Mouse (Mus musculus): ENCODE results near the gene Cbl. TPM values are rescaled to one million over a fixed set of nuclear protein-coding genes. Genes with fewer than 3 reads are reported as not detected.
A peak's percentile ranks its signal among the peaks of the same experiment; 100 is the strongest.

Gene Cbl
- polyA plus RNA-seq, 1 experiment from 2014 or later, result 10.4 TPM

DNA sequence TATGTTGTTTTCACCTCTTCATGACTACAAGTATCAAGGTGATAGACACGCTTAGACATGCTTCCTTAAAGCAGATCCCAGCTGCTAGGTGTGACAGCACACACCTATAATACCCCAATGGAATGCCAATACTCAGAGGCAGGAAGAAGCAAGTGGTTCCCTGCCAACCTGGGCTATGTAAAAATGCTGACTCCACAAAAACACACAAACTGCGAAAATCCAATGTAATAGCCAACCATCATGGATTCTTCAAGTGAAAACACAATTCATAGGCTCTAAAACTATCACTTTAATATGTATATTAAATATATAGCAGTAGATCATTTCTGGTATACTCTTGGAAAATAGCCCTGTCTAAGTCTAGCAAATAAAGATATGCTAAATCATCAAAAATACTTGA lies 26.0 kb downstream of the Cbl start:
- Histone ChIP-seq H3K27me3 (replicated peaks) (no peaks in the 10 kb centered on the region), H3K9me3 (no peaks in the 10 kb centered on the region), H3K9ac (no peak overlapping the region), H3K4me3 (no peak overlapping the region), H3K4me1 (no peaks in the 10 kb centered on the region), H3K4me2 (no peak overlapping the region), H3K27ac (replicated peaks) (no peak overlapping the region), H3K36me3 (peaks cover 22% of the 10 kb centered on the region)
- no peak for ATAC-seq (ENCODE audit: extremely low read depth, insufficient number of reproducible peaks, low FRiP score, low TSS enrichment)
- WGBS, result 89% methylated on average over 2 of the region's 2 CpGs

DNA sequence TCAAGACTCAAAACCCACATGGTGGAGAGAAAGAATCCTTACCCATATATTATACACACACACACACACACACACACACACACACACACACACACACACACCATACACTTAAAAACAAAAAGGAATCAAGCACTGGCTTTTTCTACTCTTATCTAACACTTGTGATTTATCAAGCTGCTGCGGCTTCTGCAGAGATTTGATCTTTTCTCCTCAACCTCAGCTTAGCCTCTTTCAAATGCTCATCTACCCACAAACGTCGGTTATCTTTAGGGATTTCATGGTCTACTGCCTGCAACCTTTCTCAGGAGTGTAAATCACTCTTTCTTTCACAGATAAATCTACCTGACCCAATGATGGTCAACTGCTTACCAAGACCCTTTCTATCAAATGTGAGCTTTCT lies 33.4 kb downstream of the Cbl start:
- Histone ChIP-seq H3K4me1 (no peaks in the 10 kb centered on the region), H3K9me3 (no peaks in the 10 kb centered on the region), H3K27me3 (replicated peaks) (no peaks in the 10 kb centered on the region), H3K9ac (no peak overlapping the region), H3K36me3 (peaks cover 47% of the 10 kb centered on the region), H3K4me3 (no peak overlapping the region), H3K4me2 (no peak overlapping the region), H3K27ac (replicated peaks) (no peak overlapping the region)
- no peak for ATAC-seq (ENCODE audit: extremely low read depth, insufficient number of reproducible peaks, low FRiP score, low TSS enrichment)
- 59% methylated on average over 3 of the region's 3 CpGs for WGBS

DNA sequence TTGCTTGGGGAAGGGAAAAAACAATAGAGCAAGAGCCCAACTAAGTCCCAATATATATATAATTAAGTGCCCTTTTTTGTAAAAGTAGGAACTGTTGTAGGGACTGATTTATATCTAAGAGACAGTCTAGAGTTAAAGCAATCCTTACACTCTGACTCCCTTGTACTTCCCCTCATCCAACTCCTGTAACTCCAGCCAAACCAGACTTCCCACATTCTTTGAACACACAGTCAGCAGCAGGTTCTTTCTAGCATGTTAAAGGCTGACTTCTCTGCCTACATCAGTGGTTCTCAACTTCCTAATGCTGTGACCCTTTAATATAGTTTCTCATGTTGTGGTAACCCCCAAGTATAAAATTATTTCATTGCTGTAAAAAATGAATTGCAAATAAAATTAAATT lies 34.3 kb downstream of the Cbl start:
- H3K27ac ChIP-seq (replicated peaks), result no peak overlapping the region
- H3K4me3 ChIP-seq, result no peak overlapping the region
- no peak for ATAC-seq (ENCODE audit: extremely low read depth, insufficient number of reproducible peaks, low FRiP score, low TSS enrichment)
- H3K9me3 ChIP-seq, result no peaks in the 10 kb centered on the region
- H3K4me2 ChIP-seq, result no peak overlapping the region
- H3K27me3 ChIP-seq (replicated peaks), result no peaks in the 10 kb centered on the region
- H3K9ac ChIP-seq, result no peak overlapping the region
- H3K36me3 ChIP-seq, result peaks cover 46% of the 10 kb centered on the region
- peaks cover 2% of the 10 kb centered on the region for H3K4me1 ChIP-seq

DNA sequence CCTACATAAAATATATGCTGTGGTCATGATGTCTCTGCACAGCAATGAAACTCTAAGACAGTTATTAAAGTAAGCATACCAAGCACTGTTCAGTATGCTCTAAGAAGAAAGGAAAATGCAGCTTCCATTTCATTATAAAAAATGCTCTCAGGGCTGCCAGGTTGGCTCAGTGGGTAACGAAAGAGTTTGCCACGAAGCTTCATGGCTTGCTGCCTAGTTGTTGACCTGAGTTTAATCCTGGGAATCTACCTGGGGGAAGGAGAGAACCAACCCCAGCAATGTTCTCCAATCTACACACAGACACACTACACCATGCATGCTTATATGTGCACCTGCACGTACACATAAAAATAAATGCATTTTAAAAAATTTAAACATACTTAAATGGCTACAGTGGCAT lies 34.7 kb downstream of the Cbl start:
- Histone ChIP-seq H3K4me2 (no peak overlapping the region), H3K9ac (no peak overlapping the region), H3K36me3 (peaks cover 48% of the 10 kb centered on the region), H3K9me3 (no peaks in the 10 kb centered on the region), H3K4me3 (no peak overlapping the region), H3K4me1 (peaks cover 6% of the 10 kb centered on the region), H3K27ac (replicated peaks) (no peak overlapping the region), H3K27me3 (replicated peaks) (no peaks in the 10 kb centered on the region)
- 90% methylated on average over 3 of the region's 3 CpGs for whole genome bisulfite sequencing
- ATAC-seq (ENCODE audit: extremely low read depth, insufficient number of reproducible peaks, low FRiP score, low TSS enrichment), result no peak

DNA sequence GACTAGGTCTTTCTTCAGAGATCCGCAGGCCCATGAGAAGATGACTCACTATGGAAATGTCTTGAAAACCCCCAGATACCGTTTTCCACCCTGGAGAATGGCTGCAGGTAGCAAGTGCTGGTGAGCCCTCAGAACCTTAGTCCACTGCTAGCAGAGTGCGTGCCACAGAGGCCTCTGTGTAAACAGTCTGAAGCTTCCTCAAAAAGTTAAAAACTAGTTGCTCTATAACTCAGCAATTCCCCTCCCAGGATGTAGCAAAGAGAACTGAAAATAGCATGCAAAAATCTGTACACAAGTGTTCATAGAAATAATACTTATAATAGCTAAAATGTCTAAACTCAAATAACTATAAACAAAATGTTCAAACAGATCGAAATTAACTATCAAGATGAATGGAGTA lies 37.5 kb downstream of the Cbl start:
- Histone ChIP-seq H3K4me2 (no peak overlapping the region), H3K27ac (replicated peaks) (no peak overlapping the region)

DNA sequence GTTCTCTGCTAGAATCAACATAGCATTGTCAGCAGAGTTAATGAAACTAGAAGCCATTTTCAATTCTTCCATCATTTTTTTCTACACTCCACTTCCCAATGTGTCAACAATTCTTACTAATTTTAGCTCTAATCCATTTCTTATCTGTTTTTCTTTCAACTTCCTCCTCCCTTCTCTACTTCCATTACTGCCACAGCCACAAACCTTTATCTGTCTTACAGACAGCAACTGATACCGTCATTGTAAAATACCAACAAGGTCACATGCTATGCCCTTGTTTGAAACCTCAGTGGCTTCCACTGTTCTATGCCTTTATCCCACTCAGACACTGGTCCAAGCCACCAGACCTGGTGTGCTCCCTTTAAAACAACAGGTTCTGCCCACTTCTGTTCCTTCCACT lies 39.8 kb downstream of the Cbl start:
- Histone ChIP-seq H3K4me3 (no peak overlapping the region), H3K9me3 (no peaks in the 10 kb centered on the region), H3K36me3 (peaks cover 25% of the 10 kb centered on the region), H3K27ac (replicated peaks) (peak overlapping the region; percentile 71), H3K4me2 (peak overlapping the region; percentile 28), H3K9ac (0 out of 2 replicates have a peak overlapping the region, but pooled peaks have one; percentile 2), H3K4me1 (peaks cover 18% of the 10 kb centered on the region), H3K27me3 (replicated peaks) (no peaks in the 10 kb centered on the region)
- ATAC-seq (ENCODE audit: extremely low read depth, insufficient number of reproducible peaks, low FRiP score, low TSS enrichment), result no peak
- 10% methylated on average over 1 of the region's 1 CpGs for WGBS

More for the DNA sequence above, 37.5 kb downstream of the Cbl start:
- Histone ChIP-seq H3K4me1 (peaks cover 18% of the 10 kb centered on the region), H3K4me3 (no peak overlapping the region), H3K27me3 (replicated peaks) (no peaks in the 10 kb centered on the region), H3K9ac (no peak overlapping the region), H3K36me3 (peaks cover 45% of the 10 kb centered on the region), H3K9me3 (no peaks in the 10 kb centered on the region)
- no peak for ATAC-seq (ENCODE audit: extremely low read depth, insufficient number of reproducible peaks, low FRiP score, low TSS enrichment)
- WGBS, result 84% methylated on average over 4 of the region's 4 CpGs

DNA sequence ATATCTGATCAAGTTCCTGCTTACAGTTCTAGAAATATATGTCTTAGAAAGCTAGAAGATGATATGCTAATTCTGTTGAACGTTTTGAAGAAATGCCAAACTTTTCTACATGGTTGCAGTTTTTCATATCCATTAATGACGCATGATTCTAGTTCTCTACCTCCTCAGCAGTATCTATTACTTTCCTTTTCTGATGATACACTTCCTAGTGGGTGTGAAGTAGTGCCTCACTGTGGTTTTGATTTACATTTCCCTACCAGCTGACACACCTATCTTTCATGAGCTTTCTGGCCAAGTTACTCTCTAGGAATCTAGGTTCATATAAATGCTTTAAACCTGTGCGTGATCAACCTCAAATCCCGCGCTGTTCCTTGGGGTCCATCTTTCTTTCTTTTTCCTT lies 41.1 kb downstream of the Cbl start:
- Histone ChIP-seq H3K27me3 (replicated peaks) (no peaks in the 10 kb centered on the region), H3K9me3 (no peaks in the 10 kb centered on the region), H3K4me3 (no peak overlapping the region), H3K9ac (no peak overlapping the region), H3K36me3 (peaks cover 14% of the 10 kb centered on the region), H3K4me2 (no peak overlapping the region), H3K27ac (replicated peaks) (no peak overlapping the region), H3K4me1 (peaks cover 26% of the 10 kb centered on the region)
- no peak for ATAC-seq (ENCODE audit: extremely low read depth, insufficient number of reproducible peaks, low FRiP score, low TSS enrichment)
- WGBS, result 93% methylated on average over 5 of the region's 5 CpGs

DNA sequence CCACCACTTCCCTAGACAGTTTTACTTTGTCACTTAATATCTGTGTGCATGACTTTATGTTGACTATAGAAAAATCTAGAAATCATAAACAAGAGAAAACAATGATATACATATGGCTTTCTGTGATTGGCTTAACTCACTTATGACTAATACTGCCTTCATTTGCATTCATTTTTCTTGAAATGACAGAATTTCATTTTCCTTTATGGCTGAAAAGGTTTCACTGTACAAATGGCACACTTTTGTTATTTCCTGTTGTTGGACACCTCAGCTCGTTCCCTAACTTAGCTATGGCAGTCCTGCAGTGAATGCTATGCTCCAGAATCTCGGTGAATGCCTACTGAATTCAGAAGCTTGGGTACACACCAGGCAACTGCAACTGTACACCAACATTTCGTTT lies 41.5 kb downstream of the Cbl start:
- Histone ChIP-seq H3K9ac (no peak overlapping the region), H3K27ac (replicated peaks) (no peak overlapping the region), H3K4me1 (peaks cover 31% of the 10 kb centered on the region), H3K4me3 (no peak overlapping the region), H3K27me3 (replicated peaks) (no peaks in the 10 kb centered on the region), H3K9me3 (no peaks in the 10 kb centered on the region), H3K4me2 (no peak overlapping the region), H3K36me3 (peaks cover 9% of the 10 kb centered on the region)
- ATAC-seq (ENCODE audit: extremely low read depth, insufficient number of reproducible peaks, low FRiP score, low TSS enrichment), result no peak
- 67% methylated on average over 3 of the region's 3 CpGs for WGBS

DNA sequence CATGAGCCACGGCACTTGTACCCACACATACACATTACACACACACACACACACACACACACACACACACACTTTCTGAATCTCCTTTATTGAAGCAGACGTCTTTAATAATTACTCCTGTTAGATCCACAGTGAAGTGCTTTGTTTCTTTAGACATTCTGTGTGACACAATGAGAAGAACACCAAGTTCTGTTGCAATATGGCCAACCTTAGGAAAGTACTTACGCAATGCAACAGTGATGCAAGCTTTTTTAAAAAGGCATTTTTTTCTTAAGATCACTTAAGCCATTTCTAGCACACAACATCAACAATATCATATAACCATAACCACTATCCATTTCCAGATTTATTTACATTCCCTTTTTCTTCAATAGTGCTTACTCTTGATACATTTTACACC lies 42.7 kb downstream of the Cbl start:
- H3K27ac ChIP-seq (replicated peaks), result no peak overlapping the region
- no peak overlapping the region for H3K9ac ChIP-seq
- no peaks in the 10 kb centered on the region for H3K9me3 ChIP-seq
- WGBS, result 85% methylated on average over 3 of the region's 3 CpGs
- H3K27me3 ChIP-seq (replicated peaks), result no peaks in the 10 kb centered on the region
- H3K4me3 ChIP-seq, result no peak overlapping the region
- H3K4me1 ChIP-seq, result peaks cover 31% of the 10 kb centered on the region
- no peak for ATAC-seq (ENCODE audit: extremely low read depth, insufficient number of reproducible peaks, low FRiP score, low TSS enrichment)
- no peak overlapping the region for H3K4me2 ChIP-seq
- peaks cover 7% of the 10 kb centered on the region for H3K36me3 ChIP-seq

DNA sequence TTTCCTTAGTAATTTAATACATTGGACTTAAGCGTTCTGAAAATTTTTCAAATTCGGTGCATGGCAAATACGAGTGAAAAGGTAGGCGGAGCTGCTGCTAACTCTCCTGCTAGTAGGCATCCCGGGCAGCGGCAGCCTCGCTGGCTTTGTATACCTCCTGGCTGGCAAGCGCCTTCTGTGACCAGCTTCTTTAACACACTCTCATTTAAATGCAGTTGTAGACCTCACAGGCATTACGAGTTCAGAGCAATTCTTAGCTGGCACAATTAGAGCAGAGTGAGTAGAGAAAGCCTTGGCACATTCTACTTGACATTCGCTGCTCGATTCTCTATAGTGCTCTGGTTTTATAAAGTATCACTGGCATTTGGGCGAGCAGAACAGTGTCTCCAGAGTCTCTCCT lies 45.6 kb downstream of the Cbl start:
- H3K4me2 ChIP-seq, result no peak overlapping the region
- no peak for ATAC-seq (ENCODE audit: extremely low read depth, insufficient number of reproducible peaks, low FRiP score, low TSS enrichment)
- H3K4me1 ChIP-seq, result peaks cover 28% of the 10 kb centered on the region
- whole genome bisulfite sequencing, result 71% methylated on average over 12 of the region's 12 CpGs
- no peaks in the 10 kb centered on the region for H3K27me3 ChIP-seq (replicated peaks)
- no peak overlapping the region for H3K9ac ChIP-seq
- peaks cover 13% of the 10 kb centered on the region for H3K36me3 ChIP-seq
- H3K9me3 ChIP-seq, result no peaks in the 10 kb centered on the region
- no peak overlapping the region for H3K4me3 ChIP-seq
- H3K27ac ChIP-seq (replicated peaks), result no peak overlapping the region

DNA sequence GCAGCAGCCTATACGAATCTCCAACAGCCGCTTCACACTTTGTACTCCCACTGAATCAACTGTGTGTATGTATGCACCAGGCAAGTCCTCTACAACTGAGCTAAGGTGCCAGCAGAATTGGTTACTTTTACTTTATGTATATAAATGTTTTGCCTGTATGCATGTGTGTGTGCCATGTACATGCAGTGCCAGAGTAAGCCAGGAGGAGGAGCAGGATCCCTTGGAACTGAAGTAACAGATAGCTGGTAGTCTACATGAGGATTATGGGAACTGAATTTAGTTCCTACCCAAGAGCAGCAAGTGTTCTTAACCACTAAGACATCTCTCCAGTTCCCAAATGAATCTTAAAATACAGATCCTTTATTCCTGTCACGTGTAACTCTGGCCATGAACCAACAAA lies 51.6 kb downstream of the Cbl start:
- Histone ChIP-seq H3K4me3 (no peak overlapping the region), H3K4me2 (peak overlapping the region; percentile 24; the same call in 1 of the 2 replicates), H3K27ac (replicated peaks) (peak overlapping the region; percentile 41), H3K9ac (no peak overlapping the region), H3K27me3 (replicated peaks) (no peaks in the 10 kb centered on the region), H3K9me3 (no peaks in the 10 kb centered on the region), H3K36me3 (peaks cover 27% of the 10 kb centered on the region), H3K4me1 (peaks cover 48% of the 10 kb centered on the region)
- no peak for ATAC-seq (ENCODE audit: extremely low read depth, insufficient number of reproducible peaks, low FRiP score, low TSS enrichment)
- 91% methylated on average over 3 of the region's 3 CpGs for WGBS

DNA sequence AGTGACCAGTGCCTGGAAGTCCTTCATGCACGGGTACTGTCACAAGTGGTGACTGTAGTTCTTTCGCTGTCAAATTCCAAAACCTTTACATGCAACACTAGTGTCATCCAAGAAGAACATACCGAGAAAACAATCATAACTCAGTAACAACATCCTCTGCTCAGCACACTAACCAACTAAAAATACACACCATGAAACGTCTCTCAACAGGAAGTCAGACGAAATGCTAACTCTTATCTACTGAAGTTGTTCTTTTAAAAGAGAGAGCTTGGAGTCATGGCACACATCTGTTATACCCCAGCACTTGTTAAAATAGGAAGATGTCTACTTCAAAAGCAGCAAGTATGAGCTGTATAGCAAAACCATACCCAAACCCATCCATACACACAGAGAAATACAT lies 52.3 kb downstream of the Cbl start:
- Histone ChIP-seq H3K4me1 (peaks cover 54% of the 10 kb centered on the region), H3K4me3 (no peak overlapping the region), H3K9ac (no peak overlapping the region), H3K27me3 (replicated peaks) (no peaks in the 10 kb centered on the region), H3K36me3 (peaks cover 24% of the 10 kb centered on the region), H3K4me2 (peak overlapping the region; percentile 24), H3K9me3 (no peaks in the 10 kb centered on the region), H3K27ac (replicated peaks) (peak overlapping the region; percentile 41)
- 28% methylated on average over 5 of the region's 5 CpGs for WGBS
- no peak for ATAC-seq (ENCODE audit: extremely low read depth, insufficient number of reproducible peaks, low FRiP score, low TSS enrichment)
